Mouse (Mus musculus): ENCODE data around the gene Sdha. TPM values are rescaled to one million over a fixed set of nuclear protein-coding genes. Genes with fewer than 3 reads are reported as not detected.

Gene Sdha
- polyA plus RNA-seq, 1 experiment from 2014 or later: 235 TPM

GRCm38 (mm10) chr13:74282299-74282698, 67.8 kb downstream of the Sdha start:
- 64% methylated on average over 2 of the region's 2 CpGs for WGBS
- Histone ChIP-seq H3K4me2 (ENCODE audit: low read length) (no peak overlapping the region), H3K36me3 (ENCODE audit: control insufficient read depth, insufficient read depth) (no peaks in the 10 kb centered on the region), H3K9me3 (ENCODE audit: control insufficient read depth, low read length) (no peaks in the 10 kb centered on the region), H3K4me1 (replicated peaks; ENCODE audit: control insufficient read depth, insufficient read depth, low read length) (no peaks in the 10 kb centered on the region), H3K9ac (replicated peaks; ENCODE audit: low read depth, low read length) (no peak overlapping the region), H3K27ac (ENCODE audit: low read length) (no peak overlapping the region), H3K27me3 (replicated peaks; ENCODE audit: control insufficient read depth, insufficient read depth, low read length) (no peaks in the 10 kb centered on the region), H3K4me3 (replicated peaks; ENCODE audit: low read length) (no peak overlapping the region)
- ATAC-seq: no peak

DNA sequence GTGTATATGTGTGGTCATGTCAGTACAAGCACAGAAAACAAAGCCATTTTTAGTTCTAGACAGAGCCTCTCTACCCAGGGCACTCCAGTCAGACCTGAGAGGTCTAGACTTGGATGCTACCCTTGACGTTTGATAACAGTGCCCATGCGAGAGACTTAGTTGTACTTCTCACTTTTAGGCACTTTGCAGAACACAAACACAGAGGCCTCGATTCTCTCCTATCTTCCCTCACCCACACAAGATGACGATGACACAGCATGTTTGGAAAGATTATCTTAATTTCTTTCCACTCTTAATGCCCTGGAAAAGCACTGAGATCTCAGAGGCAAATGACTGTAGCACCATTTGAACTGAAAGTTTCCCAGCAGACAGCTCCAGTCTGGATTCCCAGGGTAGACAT, 74.4 kb downstream of the Sdha start:
- Histone ChIP-seq H3K9me3 (ENCODE audit: control insufficient read depth, low read length) (no peaks in the 10 kb centered on the region), H3K9ac (replicated peaks; ENCODE audit: low read depth, low read length) (no peak overlapping the region), H3K27me3 (replicated peaks; ENCODE audit: control insufficient read depth, insufficient read depth, low read length) (no peaks in the 10 kb centered on the region), H3K4me1 (replicated peaks; ENCODE audit: control insufficient read depth, insufficient read depth, low read length) (no peaks in the 10 kb centered on the region), H3K27ac (ENCODE audit: low read length) (no peak overlapping the region), H3K4me2 (ENCODE audit: low read length) (no peak overlapping the region), H3K36me3 (ENCODE audit: control insufficient read depth, insufficient read depth) (no peaks in the 10 kb centered on the region), H3K4me3 (replicated peaks; ENCODE audit: low read length) (no peak overlapping the region)
- WGBS: 81% methylated on average over 4 of the region's 4 CpGs
- no peak for ATAC-seq

Other genes with a start within 250 kb of the Sdha start
- 0.08 TPM in 1 of 2 replicates, not detected in the other for gene Slc9a3, start 228.8 kb downstream of the Sdha start, polyA plus RNA-seq (2015; fragmentation: Nextera tagmentation; extraction: Ambion mirVana)
- 107 and 118 TPM in 2 replicates for gene Exoc3, start 141.5 kb downstream of the Sdha start, polyA plus RNA-seq (2015; fragmentation: Nextera tagmentation; extraction: Ambion mirVana)
- gene Ahrr, start 57.9 kb downstream of the Sdha start, polyA plus RNA-seq (2015; fragmentation: Nextera tagmentation; extraction: Ambion mirVana): 1.2 and 1.4 TPM in 2 replicates
- 133 and 144 TPM in 2 replicates for gene Pdcd6, start 32.7 kb downstream of the Sdha start, polyA plus RNA-seq (2015; fragmentation: Nextera tagmentation; extraction: Ambion mirVana)
- 47.2 and 51.4 TPM in 2 replicates for gene Ccdc127, start within 50 bp of the Sdha start, polyA plus RNA-seq (2015; fragmentation: Nextera tagmentation; extraction: Ambion mirVana)
- not detected in 2 replicates for gene Lrrc14b, start 13.7 kb upstream of the Sdha start, polyA plus RNA-seq (2015; fragmentation: Nextera tagmentation; extraction: Ambion mirVana)
- 6.5 and 8.0 TPM in 2 replicates for gene Zfp72, start 40.6 kb upstream of the Sdha start, polyA plus RNA-seq (2015; fragmentation: Nextera tagmentation; extraction: Ambion mirVana)
- gene Ftl1-ps1, start 49.4 kb upstream of the Sdha start, polyA plus RNA-seq (2015; fragmentation: Nextera tagmentation; extraction: Ambion mirVana): 98.8 and 112 TPM in 2 replicates
- 18.2 and 18.3 TPM in 2 replicates for gene Zfp825, start 143.7 kb upstream of the Sdha start, polyA plus RNA-seq (2015; fragmentation: Nextera tagmentation; extraction: Ambion mirVana)

All from forebrain, embryonic 16.5 days (tissue).